Mouse (Mus musculus) bone marrow, adult 2 months (tissue): ENCODE measurements around the gene 4933427D14Rik.

Experiments
- CTCF ChIP-seq: fragments of 200-500 bp; IDR thresholded peaks from 2 replicates; pipeline ENCODE4 v1.5.1; 2011; ENCODE audit warnings: low read length, control low read depth; ENCODE audit not compliant: control insufficient read depth, insufficient read depth
- POLR2A ChIP-seq: fragments of 200-500 bp; IDR thresholded peaks from 2 replicates; pipeline ENCODE4 v1.6.1; 2011; ENCODE audit warnings: low read depth, mild to moderate bottlenecking, control low read depth, low read length, borderline replicate concordance; ENCODE audit not compliant: control insufficient read depth

DNA sequence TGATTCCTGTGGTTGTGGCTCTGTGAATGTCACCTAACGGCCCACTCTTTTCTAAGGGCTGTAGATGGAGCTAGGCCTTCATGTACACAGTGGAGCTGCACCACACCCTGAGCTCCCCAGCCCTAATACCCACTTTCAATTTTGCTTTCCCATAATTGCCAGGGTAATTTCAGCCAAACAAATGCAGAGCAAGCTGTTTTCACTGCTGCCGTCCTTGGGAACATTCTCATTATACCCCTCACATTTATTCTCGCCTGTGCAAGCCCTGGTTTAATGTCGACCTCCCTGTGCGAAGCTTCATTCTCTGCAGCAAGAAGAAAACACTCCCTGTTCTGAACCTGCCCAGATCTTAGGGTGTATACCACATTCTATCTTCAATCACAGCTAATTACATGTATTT, 31.3 kb downstream of the 4933427D14Rik start:
- TF ChIP-seq CTCF (no peak), POLR2A (no peak)
